Mouse (Mus musculus): ENCODE results near the gene Gm21190. TPM values are rescaled to one million over a fixed set of nuclear protein-coding genes. Genes with fewer than 3 reads are reported as not detected.

The Gm21190 gene
- not detected for total RNA-seq (2023)

DNA sequence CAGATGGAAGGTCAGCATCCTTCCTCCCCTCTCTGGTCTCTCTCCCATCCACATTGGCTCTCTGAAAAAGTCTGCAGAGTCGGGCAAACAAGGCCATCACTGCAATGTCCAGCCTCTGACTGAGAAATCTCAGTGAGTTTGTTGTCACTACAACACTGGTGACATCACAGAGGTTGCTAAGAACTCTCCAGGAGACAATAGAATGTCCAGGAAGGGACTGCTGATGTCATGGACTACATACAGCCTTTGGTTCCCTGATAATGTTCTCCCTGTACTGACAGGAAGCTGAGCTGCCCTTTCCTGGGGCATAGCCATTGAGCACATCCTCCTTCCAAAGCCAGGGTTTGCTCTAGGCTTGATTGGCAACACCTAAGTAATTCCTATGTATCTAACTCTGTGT, at the start of gene Gm21190:
Gm21190 (minus strand) TSS at position 101 of the 400 bp plus-strand sequence.

DNA sequence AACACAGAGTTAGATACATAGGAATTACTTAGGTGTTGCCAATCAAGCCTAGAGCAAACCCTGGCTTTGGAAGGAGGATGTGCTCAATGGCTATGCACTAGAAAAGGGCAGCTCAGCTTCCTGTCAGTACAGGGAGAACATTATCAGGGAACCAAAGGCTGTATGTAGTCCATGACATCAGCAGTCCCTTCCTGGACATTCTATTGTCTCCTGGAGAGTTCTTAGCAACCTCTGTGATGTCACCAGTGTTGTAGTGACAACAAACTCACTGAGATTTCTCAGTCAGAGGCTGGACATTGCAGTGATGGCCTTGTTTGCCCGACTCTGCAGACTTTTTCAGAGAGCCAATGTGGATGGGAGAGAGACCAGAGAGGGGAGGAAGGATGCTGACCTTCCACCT, 48.0 kb upstream of the Gm21190 start, which contains the start of gene Gm21083:
Gm21083 (plus strand) TSS at position 301 of the 400 bp plus-strand sequence.

DNA sequence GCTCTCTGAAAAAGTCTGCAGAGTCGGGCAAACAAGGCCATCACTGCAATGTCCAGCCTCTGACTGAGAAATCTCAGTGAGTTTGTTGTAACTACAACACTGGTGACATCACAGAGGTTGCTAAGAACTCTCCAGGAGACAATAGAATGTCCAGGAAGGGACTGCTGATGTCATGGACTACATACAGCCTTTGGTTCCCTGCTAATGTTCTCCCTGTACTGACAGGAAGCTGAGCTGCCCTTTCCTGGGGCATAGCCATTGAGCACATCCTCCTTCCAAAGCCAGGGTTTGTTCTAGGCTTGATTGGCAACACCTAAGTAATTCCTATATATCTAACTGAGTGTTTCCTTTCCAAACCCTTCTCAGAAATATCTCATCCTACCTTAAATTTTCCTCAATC, 52.6 kb downstream of the Gm21190 start, which contains the start of gene Gm21149:
Gm21149 (minus strand) TSS at position 101 of the 400 bp plus-strand sequence.

Other genes starting within 250 kb of the Gm21190 start
- gene Gm21149, start 52.7 kb downstream of the Gm21190 start, total RNA-seq (2023) = not detected
- gene Gm21083, start 48.1 kb upstream of the Gm21190 start, total RNA-seq (2023) = not detected
- not detected for gene Speer4d, start 89.8 kb upstream of the Gm21190 start, total RNA-seq (2023)
- not detected for gene 4930572O03Rik, start 127.8 kb upstream of the Gm21190 start, total RNA-seq (2023)
- not detected for gene Speer4c, start 185.0 kb upstream of the Gm21190 start, total RNA-seq (2023)